Mouse (Mus musculus): ENCODE measurements around the gene Wwox. TPM values are rescaled to one million over a fixed set of nuclear protein-coding genes. Genes with fewer than 3 reads are reported as not detected.

Gene Wwox
- polyA plus RNA-seq, 2 experiments from 2014 or later, result 9.2 to 11.6 TPM

DNA sequence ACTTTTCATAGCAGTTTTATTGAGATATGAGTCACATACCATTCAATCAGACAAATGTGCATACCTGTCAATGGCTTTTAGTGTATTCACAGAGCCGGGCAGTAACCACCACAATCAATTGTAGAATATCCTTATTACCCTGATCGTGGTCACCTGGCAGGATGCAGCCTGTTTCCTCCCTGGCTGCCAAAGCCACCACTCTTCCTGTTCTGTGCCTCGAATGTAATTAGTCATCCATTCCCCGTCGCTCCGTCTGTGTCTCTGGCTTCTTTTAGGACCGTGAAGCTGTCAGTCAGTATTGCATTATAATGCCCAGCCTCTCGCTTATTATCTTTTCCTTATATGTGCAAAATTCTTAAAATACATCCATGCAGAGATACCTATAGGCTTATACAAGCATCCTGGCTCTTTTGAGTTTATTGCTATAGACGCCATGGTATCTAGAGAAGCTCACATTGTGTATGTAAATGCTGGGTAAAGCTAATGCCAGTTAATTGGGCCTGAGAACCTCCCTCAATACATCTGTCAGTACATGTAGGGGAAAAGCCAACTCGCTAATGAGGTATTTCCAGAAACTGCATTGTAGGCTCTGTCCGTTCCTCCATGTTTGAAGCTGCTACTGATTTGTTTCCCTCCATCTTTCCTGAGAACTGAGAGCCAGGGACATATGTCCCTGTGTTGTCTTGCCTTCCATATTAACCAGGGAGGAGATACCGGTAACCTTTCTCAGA is 303.9 kb downstream of the Wwox start:
- ATAC-seq, result no peak

DNA sequence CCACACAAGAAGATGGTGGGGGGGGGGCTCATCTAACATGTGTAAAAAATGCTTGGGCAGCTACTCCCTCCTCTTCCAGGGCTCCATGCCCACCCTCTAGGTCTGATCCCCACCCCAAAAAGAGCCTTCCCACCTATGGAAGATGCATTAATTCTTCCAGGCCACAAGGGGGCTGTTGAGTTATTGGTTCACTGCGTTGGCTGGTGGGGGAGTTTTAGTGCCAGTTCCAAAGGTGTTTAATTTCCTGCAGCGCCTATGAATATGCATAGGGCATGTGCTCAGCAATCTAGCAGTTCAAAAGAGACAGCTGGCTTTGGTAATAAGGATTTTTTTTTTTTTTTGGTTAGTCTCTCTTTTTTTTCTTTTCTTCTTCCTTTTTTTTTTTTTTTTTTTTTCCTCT is 306.9 kb downstream of the Wwox start:
- ATAC-seq, result no peak

DNA sequence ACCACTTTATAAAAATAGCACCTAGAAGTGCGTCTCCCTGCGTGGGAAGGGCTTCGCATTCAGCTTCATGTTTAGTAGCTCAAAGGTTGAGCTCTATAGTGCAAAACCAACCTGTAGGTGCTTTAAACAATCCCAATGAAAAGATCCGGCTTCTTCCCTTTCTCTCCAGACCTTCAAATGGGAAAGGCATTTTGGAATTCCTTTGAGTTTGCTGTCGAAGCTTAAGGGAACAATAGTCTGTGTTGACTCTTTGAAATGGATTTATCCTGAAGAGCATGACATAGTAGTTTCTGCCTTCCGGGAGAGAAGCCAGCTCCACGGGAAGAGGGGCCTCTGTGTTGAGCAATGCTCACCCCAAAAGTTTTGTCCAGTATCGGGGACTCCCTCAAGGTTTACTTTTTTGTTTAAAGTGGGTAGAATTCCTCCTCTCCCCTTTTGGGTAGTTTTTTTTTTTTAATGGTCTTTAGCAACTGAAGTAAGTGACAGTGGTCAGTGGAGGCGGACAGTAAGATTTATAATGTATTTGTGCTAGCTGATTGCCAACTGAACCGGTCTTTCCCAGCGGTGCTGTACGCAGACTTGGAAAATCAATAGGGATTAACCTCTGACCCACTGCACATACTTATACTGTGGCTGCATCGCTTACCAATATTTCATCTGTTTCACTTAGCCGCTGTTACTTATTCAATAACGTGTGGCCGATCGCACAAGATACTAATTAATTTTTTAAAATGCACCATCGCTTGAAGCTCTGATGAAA is 312.1 kb downstream of the Wwox start:
- no peak for ATAC-seq

DNA sequence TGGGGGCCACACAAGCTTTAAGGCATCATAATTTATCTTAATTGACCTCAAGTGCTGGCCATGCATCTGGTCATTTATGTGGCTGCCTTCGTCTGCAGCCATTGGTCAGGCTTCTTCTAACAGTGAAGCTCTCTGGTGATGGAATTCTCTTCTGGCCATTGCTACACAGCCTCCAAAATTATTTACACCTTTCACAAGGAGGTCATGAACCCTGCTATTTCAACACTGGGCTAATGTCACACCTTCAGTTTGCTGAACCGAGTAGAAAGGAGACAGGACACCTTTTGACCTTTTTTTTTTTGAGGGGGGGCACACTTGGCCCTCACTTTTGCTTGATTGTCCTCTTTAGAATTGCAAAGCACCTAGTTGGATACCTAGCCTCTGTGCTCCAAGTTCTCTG is 320.2 kb downstream of the Wwox start:
- ATAC-seq, result no peak

DNA sequence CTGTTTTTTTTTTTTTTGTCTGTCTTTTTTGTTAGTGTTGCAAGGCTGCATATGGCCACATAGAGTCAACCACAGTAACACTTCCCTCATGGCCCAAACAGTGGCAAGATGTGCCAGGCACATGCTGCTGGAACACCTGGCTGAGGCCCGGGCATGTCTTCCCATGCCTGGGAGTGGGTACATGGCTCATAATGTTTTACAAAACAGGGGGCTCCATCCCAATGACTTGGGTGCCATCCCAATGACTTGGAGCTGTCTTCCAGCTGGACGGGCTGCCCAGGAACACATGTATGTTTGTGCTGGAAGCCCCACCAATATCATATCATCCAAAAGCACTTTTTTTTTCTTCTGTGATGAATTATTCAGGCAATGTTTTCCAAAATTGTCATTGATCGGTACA is 329.1 kb downstream of the Wwox start:
- no peak for ATAC-seq

DNA sequence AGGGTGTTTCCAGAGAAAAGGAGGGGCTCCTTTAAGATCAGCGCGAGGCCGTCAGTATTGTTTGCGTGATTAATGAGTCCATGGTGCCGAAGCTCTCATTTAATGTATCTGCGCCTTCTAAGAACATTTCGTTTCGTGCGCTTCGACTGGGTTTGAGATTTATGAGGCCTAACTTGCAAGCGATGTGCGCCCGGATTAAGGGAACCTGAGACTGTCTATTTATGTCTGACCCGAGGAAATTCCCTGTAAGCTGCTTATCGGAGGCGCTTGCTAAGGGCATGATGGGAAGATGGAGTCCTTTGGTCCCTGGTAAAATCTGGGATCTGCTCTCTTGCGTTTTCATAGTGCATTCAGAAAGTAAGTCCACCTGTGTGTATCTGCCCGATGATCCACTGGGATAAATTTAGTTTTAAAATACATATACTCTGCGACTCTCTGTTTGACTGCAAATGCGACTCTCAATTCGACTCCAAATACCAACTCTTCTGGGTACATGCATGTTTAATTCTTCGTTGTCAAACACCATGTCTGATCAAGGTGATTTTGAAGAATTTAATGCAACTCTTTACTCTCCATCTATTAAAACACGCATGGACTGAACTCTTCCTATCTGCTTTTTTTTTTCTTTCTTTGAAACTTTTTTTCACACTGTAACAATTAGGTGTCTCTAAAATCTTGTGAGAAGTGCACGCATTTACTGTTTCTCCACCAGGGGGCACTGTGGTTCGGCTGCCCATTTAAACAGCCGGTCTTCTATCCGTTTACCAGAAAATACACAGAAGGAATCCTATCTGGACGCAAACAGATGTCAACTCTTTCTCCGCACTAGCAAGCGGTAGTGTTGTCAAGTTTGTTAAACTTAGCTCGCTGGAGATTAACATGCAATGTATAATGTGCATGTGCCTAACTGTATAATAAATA is 331.7 kb downstream of the Wwox start:
- peak; percentile 63 for ATAC-seq

DNA sequence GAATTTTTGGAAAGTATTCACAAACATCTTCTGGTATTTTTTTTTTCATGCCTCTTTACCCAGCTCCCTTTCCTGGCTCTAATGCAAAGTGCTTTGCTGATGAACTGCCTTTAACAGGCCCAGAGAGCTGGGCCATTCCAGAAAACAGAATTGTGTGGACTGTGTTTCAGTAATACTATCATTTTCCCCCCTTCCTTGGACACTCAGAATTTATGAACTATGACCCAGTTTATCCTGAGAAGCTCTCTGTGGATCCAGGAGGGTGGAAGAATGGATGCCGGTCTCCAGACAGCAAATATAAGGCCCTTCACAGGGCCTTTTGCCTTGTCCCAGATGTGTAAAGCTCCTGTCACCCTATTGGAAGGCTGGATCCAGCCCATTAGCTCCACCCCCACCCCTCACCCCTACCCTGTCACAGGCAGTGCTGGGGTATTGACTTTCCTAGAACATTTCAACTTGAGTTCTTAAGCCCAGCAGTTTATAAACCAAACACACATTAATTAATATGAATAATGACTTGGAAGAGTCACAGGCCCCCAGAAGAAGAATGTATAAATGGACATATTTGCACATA is 332.9 kb downstream of the Wwox start:
- no peak for ATAC-seq

DNA sequence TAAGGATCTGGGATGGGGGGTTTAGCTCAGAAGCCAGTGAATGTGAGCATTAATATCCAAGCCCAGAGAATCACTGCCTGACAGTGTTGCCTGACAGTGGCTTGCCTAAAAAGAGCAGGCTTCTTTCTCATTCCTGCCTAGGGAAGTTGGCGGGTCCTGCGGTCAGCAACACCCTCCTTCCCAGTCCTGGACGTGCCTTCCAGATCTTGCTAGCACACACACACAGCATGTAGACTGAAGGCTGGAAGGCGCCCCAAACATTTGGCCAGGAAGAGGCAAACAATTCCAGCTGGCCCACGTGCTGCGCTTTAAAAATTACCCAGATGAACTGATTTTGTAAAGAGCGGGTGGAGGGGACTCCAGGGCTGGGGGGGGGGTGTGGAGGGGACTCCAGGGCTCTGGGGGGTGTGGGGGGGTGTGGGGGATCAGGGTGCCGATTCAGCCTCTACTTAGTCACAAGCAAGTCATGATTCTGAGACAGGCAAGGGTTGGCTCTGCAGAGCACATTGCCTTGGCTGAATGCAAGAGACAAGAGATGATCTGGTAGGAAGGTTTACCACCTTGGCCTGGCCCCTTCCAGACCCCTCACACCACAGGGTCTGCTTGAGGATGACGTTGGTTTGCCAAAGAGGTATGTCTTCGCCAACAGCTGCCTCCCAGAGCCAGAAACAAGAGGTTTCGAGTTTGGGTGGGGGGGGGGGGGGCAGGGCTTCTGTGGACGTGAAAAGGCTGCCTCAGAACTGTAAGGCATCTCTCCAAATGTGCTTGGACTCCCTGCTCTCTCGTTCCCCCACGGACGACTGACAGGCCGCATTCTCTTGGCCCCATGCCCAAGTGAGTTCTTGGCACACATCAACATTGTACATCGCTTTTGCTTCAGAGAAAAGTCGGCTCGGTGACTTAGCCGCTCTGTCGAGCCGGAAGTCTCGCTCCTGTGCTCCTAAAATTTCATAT is 334.3 kb downstream of the Wwox start:
- no peak for ATAC-seq

DNA sequence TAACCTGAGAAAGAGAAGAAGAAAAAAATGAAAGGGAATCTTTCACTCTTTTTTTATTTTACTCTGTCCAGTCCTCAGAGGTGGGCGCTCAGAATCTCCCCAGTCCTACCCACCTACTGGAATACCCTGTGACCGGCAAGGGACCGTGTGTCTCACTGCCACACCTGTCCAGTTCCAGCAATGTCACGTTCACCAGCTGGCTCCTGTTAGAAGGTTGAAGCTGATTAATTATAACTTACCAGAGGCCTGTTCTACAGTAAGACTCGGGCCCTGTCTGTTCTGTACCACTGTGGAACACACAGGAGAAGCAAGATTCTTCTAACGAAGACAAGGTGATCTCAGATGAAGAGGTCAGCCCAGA is 334.9 kb downstream of the Wwox start:
- ATAC-seq, result no peak

DNA sequence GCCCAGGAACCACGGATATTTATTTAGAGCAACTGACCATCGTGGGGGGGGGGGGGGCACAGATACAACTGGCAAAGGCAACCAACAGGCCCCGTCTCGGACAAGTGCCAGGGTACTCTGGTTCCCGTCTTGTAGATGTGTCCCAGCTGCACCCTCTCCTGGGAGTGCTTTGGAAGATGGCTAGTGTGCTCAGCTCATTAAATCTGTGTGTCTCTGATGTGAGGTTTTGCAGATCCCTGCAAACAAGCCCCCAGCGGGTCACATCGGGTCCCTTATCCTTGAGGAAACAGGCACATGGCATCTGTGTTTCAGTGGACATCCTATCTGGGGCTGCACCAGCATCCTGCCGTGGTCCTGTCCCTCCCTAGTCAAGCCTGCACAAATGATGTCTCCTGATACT is 336.1 kb downstream of the Wwox start:
- no peak for ATAC-seq

DNA sequence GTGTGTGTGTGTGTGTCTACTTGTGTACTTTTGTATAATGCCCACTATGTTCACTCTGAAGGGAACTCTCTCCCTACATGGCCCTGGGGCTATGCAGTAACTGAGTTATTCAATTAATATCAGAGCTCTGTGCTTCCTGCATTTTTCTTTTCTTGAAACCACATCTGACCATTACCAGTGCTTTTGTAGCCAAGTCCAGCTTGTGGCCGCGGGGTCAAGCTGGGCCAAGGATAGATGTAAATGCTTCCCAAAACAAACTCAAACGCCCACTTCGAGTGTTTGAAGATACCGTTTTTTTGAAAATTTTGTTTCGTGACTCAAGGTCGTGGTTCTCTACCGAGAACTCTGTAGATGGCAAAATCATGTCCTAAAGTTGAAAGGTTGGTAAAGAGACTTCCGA is 337.2 kb downstream of the Wwox start:
- ATAC-seq, result no peak

DNA sequence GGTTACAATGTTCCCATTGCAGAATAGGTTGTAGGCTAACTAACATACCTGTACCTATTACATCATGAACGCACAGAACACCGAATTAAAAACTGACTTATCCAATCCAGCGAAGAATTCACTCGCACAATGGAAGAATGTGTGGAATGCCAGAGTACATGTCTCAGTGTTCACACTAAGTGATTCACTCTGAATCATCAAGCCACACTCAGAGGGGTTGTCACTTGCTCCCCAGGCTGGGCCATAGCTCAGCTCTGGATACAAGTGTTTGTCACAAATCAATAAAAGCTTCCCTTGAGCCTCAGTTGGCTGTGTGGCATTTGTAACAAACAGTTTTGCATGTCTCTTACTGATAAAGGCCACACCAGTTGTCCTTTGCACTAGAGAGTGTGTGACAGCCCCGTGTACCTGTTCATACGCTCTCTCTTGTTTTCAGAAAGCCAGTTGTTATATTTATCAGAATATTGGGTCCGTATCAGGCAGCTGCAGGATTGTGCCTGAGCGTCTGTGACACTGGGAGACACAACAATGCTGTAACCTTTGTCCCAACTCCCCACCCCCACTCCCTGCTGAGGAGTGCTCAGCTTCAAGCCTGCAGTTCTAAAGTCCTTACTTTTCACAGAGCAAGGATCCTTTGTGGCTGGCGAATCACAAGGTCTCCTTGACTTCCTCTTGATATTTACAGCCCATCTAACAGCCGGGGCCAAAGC is 338.0 kb downstream of the Wwox start:
- no peak for ATAC-seq

DNA sequence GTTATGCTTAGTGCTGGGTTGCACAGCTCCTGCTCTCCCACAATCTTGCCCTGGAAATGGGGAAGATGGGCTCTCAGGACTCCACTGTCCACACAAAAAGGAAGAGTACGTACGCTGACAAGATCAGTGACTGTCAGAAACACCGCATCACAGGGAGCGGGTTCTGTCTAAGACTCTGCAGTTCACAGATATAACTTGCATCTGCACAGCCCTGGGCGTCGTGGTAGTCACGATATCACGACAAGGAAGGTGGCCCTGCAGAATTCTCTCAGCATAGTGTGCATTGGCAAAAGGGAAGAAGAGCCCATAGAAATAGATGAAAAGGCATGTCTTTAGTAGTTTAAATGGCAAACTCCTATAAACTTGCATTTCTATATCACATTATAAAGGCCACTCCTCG is 339.5 kb downstream of the Wwox start:
- ATAC-seq, result no peak

DNA sequence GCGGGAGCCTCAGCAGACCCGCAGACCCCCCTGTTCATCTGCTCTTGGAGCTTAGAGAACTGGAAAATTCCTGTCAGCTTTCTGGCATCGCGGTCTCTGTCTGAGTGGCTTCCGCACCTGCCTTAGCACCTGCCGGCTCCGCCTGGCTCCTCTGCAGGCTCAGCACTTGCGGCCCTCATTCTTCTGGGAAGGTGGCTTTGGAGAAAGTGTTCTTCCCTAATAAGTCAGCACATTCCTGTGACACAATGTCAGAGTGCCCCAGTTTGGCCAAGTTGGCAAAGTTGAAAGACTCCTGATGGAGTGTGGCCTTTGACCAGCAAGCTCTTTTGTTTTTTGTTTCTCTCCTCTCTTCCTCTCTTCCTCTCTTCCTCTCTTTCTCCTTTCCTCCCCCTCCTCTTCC is 343.9 kb downstream of the Wwox start:
- no peak for ATAC-seq

DNA sequence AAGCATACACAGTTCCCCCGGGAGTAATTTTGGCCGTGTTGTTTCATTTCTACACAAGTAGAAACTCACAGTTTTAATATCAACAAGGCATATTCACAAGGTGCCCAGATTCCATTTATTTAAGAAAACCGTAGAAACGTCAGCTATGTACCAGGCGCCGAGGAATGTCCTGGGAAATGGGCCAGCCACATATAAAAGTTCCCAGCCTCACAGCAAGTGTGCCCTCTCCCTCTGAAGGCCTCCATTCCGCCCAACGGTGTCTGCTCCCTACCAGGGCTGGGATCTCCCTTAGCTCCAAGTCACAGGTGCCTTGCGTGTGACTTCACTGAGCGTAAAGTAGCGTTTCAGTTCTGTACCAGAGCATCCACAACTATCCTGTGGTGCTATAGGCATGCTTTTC is 346.4 kb downstream of the Wwox start:
- no peak for ATAC-seq

DNA sequence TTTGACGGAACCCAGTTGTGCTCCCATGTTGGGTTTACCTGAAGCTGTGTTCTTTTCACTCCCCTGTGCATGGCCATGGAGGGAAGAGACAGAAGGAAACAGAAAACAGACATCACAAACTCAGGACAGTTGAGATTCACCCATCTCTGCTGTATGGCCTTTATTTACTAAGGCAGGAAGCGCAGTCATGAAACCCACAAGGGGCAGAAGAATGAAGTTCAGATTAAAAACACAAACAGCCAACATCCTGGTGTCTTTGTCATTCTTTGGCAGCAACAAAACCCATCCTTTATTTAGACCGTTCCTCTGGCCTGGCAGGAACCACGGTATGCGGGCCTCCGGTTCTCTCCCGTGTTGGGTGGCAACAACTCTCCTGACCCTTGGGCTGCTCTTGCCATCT is 350.2 kb downstream of the Wwox start:
- peak; percentile 85 for ATAC-seq

DNA sequence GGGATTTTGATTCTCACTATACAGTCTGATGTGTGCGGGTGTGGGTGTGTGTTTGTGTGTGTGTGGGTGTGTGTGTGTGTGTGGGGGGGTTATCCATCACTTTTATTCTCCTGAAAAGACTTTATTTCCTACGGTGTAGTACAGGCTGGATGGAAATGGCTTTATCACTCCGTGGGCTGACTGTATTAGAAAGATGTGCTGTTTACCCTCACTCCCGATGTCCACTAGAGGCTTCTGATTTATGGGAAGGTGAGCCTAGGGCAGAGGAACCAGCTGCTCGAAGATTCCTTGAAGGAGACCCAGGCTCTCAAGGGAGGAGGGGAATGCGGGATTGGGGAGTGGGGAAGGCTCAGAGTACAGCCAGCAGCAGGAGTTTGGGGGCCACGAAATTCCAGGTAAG is 351.3 kb downstream of the Wwox start:
- ATAC-seq, result no peak

DNA sequence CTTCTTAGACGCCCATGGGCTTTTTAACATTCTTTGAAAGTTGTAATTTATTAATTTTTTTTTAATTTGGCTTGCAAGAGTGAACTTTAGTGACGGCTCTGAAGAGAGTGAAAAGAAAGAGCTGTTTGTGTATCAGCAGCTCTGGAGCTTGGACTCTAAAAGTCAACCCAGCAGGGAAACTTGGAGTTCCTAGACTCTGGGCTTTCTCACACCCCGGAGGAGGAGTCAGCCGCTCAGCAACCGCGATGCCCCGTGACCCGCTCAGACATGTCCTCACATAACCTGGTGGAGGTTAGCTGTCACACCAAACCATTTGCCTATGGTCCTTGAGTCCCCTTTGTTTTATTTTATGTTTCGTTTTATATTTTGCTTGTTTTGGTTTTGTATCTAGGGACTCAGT is 354.2 kb downstream of the Wwox start:
- ATAC-seq, result no peak

DNA sequence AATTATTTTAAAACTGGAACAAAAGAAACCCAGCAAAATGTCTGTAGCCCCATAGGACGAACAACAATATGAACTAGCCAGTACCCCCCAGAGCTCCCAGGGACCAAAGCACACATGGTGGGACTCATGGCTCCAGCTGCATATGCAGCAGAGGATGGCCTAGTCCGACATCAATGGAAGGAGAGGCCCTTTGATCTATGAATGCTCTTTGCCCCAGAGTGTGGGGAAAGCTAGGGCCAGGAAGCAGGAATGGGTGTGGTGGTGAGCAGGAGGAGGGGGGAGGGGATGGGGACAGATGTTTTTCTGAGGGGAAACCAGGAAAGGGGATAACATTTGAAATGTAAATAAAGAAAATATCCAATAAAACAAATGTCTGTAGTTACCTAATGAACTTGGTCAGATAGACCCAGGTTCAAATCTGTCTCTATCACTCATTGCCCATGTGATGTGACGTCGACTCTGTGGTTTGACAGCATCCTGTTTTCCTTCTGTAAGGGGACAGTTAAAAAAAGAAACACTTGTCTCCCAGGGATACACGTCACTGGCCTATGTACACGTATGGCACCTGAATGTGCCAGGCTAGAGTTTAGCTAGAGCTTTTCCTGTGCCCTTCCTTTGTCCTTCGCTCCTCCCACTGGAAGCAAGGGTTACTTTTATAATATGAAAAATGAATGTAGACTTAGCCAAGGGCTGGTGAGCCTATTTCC is 362.1 kb downstream of the Wwox start:
- ATAC-seq, result peak; percentile 96

DNA sequence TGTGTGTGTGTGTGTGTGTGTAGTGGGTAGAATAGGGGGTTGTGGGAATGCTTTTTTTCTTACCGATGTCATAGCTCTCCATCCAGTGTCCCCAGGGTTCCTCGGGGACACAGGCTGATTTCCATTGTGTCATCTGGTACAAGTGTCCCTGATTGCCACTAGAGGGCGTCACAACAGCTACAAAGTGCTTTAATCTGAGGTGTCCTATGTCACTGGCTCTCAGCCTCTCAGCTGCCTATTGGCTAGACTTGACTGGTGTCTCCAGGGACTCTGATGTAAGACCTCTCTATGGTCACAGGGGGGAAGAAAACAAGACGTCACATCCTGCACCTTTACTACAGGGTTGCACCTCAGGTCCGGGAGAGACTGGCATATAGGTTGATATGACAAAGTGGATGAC is 363.7 kb downstream of the Wwox start:
- ATAC-seq, result peak; percentile 28

Measured in activated CD4-positive, CD25-positive, alpha-beta regulatory T cell, adult 4 months (primary cell).